Mouse (Mus musculus): ENCODE measurements around the gene Carmil1.
"Not testable (repeated sequence)": the region's sequence is repeated elsewhere in the genome, so short reads cannot be mapped to it uniquely, and the experiment has no call there.

Gene Carmil1

DNA sequence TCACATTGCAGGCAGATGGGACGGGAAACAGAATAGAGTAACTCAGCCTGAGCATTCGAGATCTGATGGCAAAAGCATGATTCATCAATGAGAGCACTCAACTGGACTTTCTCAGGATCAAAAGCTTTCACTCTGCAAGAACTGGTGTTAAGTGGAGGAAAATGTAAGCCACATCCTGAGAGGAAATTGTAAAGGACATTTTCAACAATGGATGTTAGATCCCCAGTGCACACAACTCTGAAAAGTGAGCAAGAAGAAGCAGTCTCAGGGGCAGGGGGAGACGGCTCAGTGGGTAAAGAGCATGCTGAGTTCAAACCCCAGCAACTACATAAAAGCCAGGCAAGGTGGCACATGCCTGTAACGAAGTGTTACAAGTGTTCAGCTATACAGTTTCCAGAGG is 135.7 kb downstream of the Carmil1 start:
- ChIA-PET CTCF (interaction anchor here in 2 of 4 experiments (0.6 to 0.7 kb wide), 2 partner anchors 19 to 108 kb away, joined by 3 to 6 read pairs; no protein-coding TSS in a partner anchor), POLR2A (no interaction called here)

DNA sequence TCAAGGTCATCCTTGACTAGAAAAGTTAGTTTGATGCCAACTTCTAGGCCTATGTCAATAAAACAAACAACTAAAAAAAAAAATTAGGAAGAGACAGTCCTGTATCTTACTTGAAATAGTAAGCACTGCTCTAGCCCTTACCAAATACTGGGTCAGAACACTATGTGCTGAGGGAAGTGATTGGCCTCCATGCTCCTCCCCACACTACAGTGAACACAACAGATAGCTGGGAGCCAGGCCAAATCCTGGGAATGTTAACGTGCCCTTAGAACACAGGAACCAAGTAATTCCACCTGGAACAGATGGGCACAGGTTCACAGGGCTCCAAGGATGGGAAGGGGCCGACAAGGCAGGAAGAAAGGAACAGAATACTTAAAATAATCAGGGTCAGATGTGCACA is 136.5 kb downstream of the Carmil1 start:
- ChIA-PET CTCF (interaction anchor here in 1 of 4 experiments (0.6 kb wide), 1 partner anchor 107 kb away, joined by 6 read pairs; no protein-coding TSS in a partner anchor), POLR2A (no interaction called here)

DNA sequence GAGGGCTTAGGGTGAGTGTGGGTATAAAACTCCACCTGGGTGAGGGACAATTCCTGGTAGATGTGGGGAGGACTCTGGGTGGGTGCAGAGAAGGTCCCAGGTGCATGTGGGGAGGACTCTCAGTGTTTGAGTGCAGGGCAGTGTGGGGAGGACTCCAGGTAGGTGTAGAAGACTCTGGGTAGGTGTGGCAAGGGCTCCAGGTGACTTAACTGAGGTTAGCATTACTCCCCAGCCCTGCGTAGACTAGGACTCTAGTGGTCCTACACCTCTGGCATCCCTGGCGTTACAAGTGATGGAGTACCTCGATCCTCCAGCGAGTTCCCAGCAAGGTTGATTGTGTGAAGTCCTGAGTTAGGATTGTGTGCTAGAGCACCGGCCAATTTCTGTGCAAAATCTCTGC is 143.8 kb downstream of the Carmil1 start:
- ChIA-PET CTCF (no interaction called here), POLR2A (interaction anchor here in 1 of 4 experiments (2.1 kb wide), 1 partner anchor 374 kb away, joined by 8 read pairs; the partner anchor contains the start of gene Hist1h1a)

DNA sequence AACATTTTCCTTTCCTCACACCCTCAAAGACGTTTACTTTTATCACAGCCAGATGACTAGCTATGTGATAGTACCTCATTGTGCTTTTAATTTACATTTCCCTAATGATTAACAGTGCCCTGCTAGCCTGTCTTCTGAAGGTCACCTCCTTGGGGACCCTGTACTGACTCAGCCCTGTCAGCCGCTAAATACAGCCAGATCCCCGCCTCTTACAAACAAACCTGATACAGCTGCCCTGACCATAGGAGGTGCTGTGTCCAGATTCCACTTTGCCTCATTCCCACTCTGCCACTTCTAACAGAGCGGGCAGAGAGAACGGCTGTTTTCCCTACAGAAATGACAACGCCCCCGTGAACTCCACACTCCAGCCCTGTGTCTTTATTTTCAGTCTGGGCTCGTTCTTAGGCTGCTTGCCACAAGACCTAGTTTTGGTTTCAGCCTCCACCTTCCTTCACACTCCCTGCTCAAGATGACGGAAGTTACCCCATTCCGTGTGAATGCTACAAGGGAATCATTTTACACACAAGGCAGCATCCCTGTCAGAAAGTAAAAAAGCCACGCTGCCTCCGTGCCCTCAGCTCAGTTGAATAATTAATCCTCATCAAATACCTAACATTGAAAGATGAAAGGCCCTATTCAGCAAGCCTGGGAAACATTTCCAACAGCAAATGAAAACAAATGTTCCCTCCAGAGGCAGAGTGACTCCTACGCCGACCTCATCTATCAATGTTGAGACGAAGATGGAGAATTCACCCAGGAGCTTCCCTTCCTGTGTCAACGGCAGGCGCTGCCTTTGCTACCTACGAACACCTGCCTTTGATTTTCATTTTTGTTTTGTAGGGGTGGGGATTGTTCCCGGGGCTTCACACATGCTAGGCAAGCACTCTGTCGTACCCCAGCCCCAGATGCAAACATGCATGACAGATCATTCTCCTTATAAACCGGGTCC is 145.0 kb downstream of the Carmil1 start:
- ChIA-PET POLR2A (interaction anchor here in 1 of 4 experiments (1.3 to 2.1 kb wide), 2 partner anchors 21 to 372 kb away, joined by 3 to 8 read pairs; partner anchors contain the start of gene Hist1h1a), CTCF (no interaction called here)

DNA sequence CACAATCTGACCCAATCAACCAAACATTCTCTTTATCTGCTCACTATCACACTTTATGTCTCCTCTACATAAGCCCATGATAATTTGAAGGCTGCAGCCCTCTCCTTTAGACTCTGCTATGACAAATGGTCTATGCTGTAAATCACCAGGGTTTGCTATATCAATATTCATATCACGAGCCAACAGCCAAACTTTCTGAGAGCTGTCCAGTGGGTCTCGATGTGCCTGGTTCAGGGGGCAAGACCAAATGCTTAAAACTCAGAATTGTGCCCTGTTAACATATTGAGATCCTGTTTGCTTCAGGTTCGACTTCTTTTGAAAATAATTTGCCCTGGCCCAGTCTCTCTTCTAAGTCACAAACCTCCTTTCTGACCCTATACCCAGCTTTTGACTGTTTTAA is 147.7 kb downstream of the Carmil1 start:
- ChIA-PET POLR2A (no interaction called here), CTCF (no interaction called here)

DNA sequence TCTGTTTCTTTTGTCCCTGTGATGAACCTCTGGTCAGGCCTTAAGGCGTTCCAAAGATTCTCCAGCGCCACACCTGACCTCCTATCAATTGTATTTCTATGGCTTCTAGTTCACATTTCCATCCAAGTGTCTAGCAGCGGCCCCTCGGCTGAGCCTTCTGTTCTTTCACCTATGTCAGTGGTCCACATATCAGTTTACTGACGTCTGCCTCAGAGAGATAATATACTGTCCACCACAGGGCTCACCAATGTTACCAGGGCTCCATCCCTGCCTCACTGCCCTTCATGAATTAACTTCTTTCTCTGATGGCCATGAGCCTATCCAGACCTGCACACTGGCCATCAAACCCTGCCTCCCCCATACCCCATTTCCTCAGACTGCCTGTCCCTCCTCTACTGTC is 149.3 kb downstream of the Carmil1 start:
- ChIA-PET POLR2A (no interaction called here), CTCF (interaction anchor here in 1 of 4 experiments (0.6 kb wide), 1 partner anchor 11 kb away, joined by 3 read pairs; no protein-coding TSS in a partner anchor)

DNA sequence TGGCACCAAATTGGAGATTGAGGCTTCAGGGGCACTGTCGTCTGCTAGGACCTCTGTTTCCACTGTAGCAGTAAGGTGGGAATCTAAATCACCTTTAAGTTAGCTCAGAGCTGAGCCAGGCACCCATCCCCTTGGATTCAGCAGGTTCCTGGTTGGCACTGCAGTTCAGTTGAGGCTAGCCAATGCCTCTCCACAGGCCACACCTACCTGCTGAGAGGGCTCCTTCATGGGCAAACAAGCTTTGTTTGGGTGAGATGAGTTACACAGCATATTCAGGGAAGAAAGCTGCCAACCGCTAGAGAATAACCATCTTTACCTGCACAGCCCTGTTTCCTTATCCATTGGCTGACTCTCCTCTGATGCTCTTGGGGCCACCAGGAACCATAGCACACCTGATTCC is 149.9 kb downstream of the Carmil1 start:
- ChIA-PET POLR2A (no interaction called here), CTCF (no interaction called here)

DNA sequence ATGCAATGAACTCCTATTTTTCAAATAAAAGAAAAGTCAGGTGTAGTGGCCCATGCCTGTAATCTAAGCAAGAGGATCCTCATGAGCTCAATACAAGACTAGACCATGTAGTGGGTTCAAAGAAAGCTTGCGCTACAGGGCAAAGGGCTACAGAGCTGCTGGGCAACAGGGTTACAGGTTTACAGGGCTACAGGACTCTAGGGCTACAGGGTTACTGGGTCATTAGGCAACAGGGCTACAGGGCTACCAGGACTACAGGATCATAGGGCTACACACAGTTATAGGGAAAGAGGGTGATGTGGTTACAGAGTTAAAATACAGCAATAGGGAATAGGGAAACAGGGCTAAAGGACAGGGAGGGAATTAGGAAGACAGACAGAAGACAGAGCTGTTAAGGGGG is 151.9 kb downstream of the Carmil1 start:
- CTCF ChIA-PET: interaction anchor here in 1 of 4 experiments (1.2 kb wide), 1 partner anchor 15 kb away, joined by 4 read pairs; no protein-coding TSS in a partner anchor
- POLR2A ChIA-PET: interaction anchor here in 1 of 4 experiments (1.3 kb wide), 1 partner anchor 102 kb away, joined by 3 read pairs; no protein-coding TSS in a partner anchor

DNA sequence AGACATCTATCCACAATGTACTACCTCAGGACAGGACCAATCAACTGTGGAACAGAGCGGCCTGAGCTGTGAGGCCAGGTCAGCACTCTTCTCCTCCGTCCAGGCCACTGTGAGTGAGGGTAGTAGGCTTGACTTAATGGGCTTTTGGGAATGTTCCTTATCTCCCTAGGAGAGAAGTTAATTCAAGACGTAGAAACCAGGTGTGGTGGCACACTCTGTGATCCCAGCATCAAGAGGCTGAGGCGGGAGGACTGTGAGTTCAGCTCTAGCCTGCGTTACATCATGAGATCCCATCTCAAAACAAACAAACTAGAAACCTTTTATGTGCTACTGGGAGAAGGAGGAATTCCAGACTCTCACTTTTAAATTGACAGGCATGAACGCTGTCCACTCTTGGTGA is 154.7 kb downstream of the Carmil1 start:
- ChIA-PET POLR2A (interaction anchor here in 1 of 4 experiments (1.0 kb wide), 1 partner anchor 198 kb away, joined by 3 read pairs; no protein-coding TSS in a partner anchor), CTCF (no interaction called here)

DNA sequence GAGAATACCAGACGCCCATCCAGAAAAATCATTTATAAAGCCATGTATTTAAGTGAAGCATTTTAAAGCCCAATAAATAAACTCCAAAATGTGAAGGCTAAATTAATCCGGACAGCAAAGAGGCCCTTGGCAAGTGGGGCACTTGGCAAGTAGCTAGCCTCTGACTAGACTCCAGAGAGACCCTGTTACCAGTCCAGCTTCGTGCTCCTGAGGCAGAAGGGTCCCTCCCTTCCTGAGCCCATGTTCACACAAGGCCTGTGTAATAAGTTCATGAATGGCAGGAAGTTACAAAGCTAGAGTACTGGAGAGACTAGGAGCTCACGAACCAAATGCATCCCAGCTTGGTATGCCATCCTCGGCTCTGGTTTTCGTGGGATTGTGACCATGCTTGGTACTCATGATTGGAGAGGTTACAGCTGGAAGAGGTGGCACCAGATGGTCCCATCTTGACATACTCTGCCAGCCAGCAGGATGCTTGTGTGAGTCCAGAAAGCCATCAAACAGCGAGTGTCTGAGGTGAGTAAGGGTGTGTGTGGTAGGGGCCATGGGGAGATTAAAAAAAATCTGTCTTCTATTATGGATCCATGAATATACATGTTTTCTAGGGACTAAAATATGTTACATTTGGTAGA is 163.3 kb downstream of the Carmil1 start:
- CTCF ChIA-PET: interaction anchor here in 1 of 4 experiments (0.8 kb wide), 1 partner anchor 180 kb away, joined by 3 read pairs; no protein-coding TSS in a partner anchor
- POLR2A ChIA-PET: interaction anchor here in 1 of 4 experiments (0.6 kb wide), 1 partner anchor 346 kb away, joined by 4 read pairs; no protein-coding TSS in a partner anchor

DNA sequence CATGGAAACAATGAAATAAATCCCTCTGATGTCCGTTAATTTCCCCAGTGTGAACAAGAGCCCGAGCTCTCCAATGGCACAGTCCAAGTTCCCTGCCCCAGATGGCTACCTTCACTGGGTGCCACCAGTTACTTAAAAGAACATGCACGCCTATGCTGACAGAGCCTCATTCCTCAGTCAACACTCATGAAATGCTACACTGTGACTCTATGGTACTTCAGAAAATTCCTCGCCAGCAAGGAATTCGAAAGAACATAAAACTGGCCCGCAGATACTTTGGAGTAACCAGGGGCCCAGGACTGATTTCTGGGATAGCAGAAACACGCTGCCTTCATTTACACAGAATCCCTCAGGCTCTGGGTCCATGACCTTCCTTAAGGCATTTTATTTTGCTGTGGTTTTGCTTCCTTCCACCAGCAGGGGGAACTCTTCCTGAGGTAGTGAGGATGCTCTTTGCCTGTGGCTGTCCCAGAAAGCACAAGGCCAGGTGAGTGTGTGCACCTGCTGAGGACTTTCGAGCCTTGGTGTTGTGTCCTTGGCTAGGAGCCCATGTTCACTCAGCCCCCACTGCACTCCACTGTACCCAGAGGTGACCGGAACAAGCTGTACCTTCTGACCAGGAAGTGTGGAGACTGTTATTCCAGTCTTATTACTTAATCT is 167.8 kb downstream of the Carmil1 start:
- POLR2A ChIA-PET: no interaction called here
- CTCF ChIA-PET: interaction anchor here in 2 of 4 experiments (0.9 to 1.6 kb wide), 5 partner anchors 10 to 193 kb away, joined by 3 to 5 read pairs (median 4); no protein-coding TSS in a partner anchor

DNA sequence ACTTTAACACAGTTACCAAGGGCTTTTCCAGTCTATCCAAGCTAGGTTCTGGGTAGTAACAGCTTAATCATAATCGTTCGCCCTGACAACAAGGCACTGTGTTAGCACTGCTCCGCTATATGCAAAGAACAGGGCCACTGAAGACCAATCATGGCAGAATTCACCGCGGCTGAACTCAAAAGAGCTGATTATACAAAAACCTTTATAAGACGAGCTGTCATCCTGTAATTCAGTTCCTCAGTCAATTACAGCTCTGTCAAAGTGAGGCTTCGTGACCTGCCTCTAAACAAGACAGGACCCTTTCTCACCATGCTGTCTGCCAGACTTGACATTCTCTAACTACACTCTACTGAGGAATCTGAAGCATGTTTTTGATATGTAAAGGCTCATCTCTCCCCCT is 170.3 kb downstream of the Carmil1 start:
- CTCF ChIA-PET: no interaction called here
- POLR2A ChIA-PET: no interaction called here

DNA sequence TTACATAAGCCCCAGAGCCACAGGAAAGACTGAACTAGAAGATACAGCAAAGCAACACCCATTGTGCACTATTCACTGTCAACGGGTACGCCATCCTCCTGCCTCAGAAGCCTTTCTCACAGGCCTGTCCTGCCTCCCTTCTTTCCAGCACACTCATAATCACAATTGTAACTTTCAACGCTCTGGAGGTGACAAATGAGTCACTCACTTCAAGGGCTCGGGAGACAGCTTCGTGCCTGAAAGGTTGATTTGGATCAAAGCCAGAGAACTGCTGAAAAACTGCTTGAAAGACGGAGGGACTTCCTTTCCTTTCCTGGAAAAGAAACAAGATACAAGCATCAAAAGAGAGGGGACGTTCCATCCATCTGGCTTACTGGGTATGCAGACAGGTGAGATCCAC is 172.3 kb downstream of the Carmil1 start:
- CTCF ChIA-PET: no interaction called here

DNA sequence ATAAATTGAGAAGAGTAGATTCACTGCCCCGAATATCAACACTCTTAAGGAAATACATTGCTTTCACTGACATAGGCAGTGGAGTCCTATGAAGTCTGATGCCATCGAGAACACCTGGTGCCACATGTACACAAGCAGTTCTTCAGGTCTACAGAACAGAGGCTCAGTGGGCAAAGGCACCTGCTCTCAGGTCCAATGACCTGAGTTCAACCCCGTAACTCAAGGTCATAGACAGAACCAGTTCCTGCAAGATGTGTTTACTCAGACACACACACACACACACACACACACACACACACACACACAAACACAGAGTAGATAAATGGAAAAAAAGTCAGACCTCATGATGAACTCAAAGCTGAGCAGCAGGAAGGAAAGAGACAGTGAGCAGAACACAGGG is 173.5 kb downstream of the Carmil1 start:
- POLR2A ChIA-PET: no interaction called here
- CTCF ChIA-PET: interaction anchor here in 1 of 4 experiments (0.6 kb wide), 1 partner anchor 93 kb away, joined by 5 read pairs; no protein-coding TSS in a partner anchor

More for the DNA sequence above, 172.3 kb downstream of the Carmil1 start:
- POLR2A ChIA-PET: interaction anchor here in 1 of 4 experiments (0.6 kb wide), 1 partner anchor 497 kb away, joined by 6 read pairs; no protein-coding TSS in a partner anchor

DNA sequence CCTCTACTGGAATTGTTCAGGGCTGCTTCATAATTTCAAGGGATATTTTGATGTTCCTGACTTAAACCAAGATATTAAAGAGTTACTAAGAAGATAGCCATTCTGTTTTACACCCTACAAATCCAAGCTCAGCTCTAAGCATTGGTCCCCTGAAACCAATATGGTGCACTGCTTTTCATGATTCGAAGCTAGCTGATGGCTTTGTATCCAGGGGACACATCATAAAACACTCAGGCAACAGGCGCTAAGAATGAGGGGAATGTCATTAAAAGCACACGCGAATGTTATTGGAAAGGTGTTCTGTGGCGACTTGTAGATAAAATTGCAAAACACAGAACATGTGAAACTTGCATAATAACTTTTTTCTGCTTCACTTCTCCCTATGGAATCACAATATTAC is 174.8 kb downstream of the Carmil1 start:
- ChIA-PET POLR2A (no interaction called here), CTCF (no interaction called here)

DNA sequence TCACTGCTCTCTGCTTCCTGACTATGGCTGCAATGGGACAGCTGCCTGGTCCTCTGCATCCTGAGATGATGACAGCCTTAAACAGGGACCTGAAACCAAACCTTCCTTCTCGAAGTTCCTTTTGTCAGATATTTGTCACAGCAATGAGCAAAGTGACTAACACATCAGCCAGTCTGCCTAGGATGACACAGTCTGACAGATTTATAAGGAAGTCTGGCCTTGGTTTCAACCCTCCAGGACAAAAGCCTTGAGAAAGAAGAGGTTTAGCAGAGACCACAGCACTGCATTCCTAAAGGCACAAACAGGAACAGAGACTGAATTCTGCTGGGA is 175.3 kb downstream of the Carmil1 start:
- ChIA-PET CTCF (interaction anchor here in 1 of 4 experiments (0.9 kb wide), 1 partner anchor 23 kb away, joined by 6 read pairs; no protein-coding TSS in a partner anchor), POLR2A (no interaction called here)

DNA sequence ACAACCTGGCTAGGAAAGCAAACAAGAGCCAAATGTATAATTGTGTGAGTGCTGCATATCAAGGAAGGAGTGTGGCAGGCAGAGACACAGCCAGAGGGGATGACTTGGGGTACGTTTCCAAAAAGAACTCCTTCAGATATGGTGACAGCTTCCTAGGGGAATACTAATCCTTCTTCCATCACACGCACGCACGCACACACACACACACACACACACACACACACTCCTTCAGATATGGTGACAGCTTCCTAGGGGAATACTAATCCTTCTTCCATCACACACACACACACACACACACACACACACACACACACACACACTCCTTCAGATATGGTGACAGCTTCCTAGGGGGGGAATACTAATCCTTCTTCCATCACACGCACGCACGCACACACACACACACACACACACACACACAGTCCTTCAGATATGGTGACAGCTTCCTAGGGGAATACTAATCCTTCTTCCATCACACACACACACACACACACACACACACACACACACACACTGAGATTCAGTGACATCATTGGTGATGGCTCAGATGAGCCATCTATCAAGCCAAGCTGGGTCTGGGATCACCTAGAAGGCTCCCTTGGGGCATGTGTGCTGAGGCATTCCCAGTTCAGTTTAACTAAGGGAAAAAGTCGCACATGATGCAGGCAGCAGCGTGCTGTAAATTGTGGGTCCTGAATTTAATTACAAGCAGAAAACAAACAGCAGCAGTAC is 175.8 kb downstream of the Carmil1 start:
- POLR2A ChIA-PET: not testable (repeated sequence)
- CTCF ChIA-PET: interaction anchor here in 2 of 4 experiments (0.6 to 0.9 kb wide), 2 partner anchors 22 to 193 kb away, joined by 4 to 6 read pairs; no protein-coding TSS in a partner anchor

DNA sequence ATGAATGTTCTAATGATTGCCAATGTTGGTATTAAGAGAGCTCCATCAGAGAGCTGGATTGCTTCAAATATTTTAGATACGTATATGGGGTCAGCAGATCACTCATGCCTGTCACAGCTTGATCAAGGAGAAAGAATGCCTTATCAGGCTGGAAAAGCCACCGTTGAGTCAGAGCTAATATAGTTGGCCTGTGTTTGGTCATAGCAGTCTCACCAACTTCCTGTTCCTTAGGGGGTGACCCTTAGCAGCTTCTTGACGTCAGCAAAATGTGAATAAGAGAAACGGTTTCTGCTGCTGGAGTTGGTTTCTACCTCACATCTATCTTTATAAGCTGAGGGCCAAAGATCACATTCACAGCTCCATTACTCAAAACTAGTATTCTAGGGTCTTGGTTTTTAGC is 176.6 kb downstream of the Carmil1 start:
- POLR2A ChIA-PET: no interaction called here
- CTCF ChIA-PET: interaction anchor here in 1 of 4 experiments (0.6 kb wide), 2 partner anchors 67 to 193 kb away, joined by 4 to 17 read pairs; no protein-coding TSS in a partner anchor

DNA sequence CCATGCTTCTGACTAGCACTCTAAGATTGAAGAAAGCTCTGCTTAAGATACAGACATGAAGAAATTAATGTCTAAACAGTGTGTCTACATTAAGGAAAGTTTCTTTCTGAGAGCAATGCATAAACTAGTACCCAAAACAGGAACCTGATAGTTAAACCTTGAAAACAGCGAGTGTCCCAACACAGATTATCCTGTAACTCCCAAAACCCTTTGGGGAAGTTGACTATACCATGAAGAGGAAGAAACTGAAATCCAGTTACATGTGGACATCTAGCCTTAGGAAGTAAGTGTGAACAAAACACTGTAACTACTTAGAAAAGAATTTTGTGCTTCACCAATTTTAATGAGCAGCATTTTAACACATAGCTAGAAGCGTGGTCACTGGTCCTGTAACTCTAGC is 177.4 kb downstream of the Carmil1 start:
- ChIA-PET CTCF (no interaction called here), POLR2A (interaction anchor here in 1 of 4 experiments (1.4 kb wide), 1 partner anchor 379 kb away, joined by 3 read pairs; no protein-coding TSS in a partner anchor)
